Mouse (Mus musculus): ENCODE measurements around the gene Pgpep1. TPM values are rescaled to one million over a fixed set of nuclear protein-coding genes. Genes with fewer than 3 reads are reported as not detected.

Gene Pgpep1
- polyA plus RNA-seq, 1 experiment, result 129 TPM

DNA sequence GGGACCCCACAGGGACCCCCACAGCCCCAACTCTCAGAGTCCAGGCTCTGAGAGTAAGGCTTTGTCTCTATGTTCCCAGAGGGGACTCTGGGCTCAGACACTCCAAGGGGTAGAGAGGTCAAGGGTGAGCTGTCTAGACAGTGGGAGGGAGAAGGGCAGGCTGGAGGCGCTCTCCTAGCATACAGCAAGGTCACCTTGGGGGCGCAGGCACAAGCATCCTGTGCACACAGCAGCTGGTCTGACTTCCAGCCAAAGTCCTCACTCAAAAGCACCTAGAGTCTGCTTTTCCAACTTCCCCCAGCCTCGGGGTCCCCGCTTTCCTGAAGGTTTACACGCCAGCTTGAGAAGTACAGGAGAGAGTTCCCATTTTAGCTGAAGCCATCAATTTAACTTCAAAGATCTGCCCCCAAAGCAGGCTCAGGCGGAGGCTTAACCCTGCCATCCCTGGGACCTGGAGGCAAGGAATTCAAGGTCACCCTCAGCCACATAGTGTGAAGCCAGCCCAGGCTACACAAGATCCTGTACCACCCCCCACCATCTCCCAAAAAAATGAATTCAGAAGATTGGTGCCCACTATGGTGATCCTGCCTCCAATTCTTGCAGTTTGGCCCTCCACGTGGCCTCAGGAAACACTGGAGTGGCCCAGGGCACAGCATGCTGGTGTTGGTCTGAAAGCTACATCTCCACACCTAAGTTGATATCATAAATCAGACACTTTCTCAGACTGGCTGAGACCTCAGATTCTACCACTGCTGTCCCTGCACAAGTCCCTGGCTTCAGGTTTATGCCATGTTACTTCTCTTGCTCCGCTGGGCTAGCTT lies 12.6 kb downstream of the Pgpep1 start:
- Histone ChIP-seq H3K36me3 (ENCODE audit: control insufficient read depth, insufficient read depth, low read length) (peaks cover 29% of the 10 kb centered on the region), H3K27ac (ENCODE audit: insufficient read depth, low read depth, low read length) (no peak overlapping the region), H3K27me3 (ENCODE audit: control insufficient read depth, insufficient read depth, low read length) (no peaks in the 10 kb centered on the region), H3K4me1 (ENCODE audit: control insufficient read depth, insufficient read depth, insufficient read length, low read length) (peaks cover 36% of the 10 kb centered on the region), H3K4me3 (ENCODE audit: low read depth, low read length) (no peak overlapping the region)
- 62% methylated on average over 8 of the region's 8 CpGs for WGBS
- TF ChIP-seq POLR2A (IDR thresholded peaks at IDR 0.05; ENCODE audit: low read depth, low read length), result no peak

DNA sequence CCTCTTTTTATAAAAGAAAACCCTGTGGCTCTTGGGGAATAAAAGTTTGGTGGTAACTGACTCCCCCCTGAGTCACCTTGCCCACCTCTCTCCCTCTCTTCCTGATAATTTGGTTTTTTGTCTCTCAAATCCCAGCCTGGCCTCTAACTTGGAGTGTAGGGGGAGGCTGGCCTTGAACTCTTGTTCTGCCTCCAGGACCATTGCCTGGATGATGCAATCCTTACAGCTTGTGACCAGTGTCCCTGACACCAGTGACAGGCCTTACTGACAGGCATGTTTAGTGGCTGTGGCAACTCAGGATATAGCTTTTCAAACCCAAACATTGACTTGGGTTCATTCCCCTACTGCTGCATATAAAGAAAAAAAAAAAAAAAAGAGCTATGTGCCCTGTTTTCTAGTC lies 13.4 kb downstream of the Pgpep1 start:
- no peaks in the 10 kb centered on the region for H3K27me3 ChIP-seq (ENCODE audit: control insufficient read depth, insufficient read depth, low read length)
- H3K4me3 ChIP-seq (ENCODE audit: low read depth, low read length), result no peak overlapping the region
- peaks cover 22% of the 10 kb centered on the region for H3K36me3 ChIP-seq (ENCODE audit: control insufficient read depth, insufficient read depth, low read length)
- H3K4me1 ChIP-seq (ENCODE audit: control insufficient read depth, insufficient read depth, insufficient read length, low read length), result peaks cover 33% of the 10 kb centered on the region; the same call in 1 of the 2 replicates
- TF ChIP-seq CTCF (IDR thresholded peaks at IDR 0.05; ENCODE audit: extremely low read depth, insufficient read length, insufficient replicate concordance, low read depth, low read length), result no peak
- no peak overlapping the region for H3K27ac ChIP-seq (ENCODE audit: insufficient read depth, low read depth, low read length)

DNA sequence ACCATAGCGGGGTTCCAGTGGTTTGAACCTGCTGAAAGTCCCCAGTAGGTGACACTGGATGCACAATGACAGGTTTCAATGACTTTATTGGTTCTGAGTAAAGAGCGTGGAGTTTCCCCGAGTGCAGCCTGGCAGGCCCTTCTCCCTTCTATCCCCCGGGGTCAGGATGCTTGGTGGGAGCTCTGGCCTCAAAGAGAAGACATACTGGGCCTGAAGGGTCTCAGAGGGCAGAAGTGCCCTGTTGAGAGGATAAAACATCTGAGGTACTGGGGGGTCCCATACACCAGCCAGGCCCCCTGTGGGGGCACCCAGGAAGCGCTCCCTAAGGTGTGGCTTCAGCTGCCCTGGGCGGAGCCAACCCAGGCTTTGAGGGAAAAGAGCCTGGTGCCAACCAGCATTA lies 13.8 kb downstream of the Pgpep1 start:
- 52% methylated on average over 6 of the region's 6 CpGs for WGBS
- Histone ChIP-seq H3K4me3 (ENCODE audit: low read depth, low read length) (no peak overlapping the region), H3K27me3 (ENCODE audit: control insufficient read depth, insufficient read depth, low read length) (no peaks in the 10 kb centered on the region), H3K27ac (ENCODE audit: insufficient read depth, low read depth, low read length) (no peak overlapping the region), H3K36me3 (ENCODE audit: control insufficient read depth, insufficient read depth, low read length) (peaks cover 19% of the 10 kb centered on the region), H3K4me1 (ENCODE audit: control insufficient read depth, insufficient read depth, insufficient read length, low read length) (peaks cover 33% of the 10 kb centered on the region; the same call in 1 of the 2 replicates)
- TF ChIP-seq CTCF (IDR thresholded peaks at IDR 0.05; ENCODE audit: extremely low read depth, insufficient read length, insufficient replicate concordance, low read depth, low read length) (no peak), POLR2A (IDR thresholded peaks at IDR 0.05; ENCODE audit: low read depth, low read length) (no peak)

DNA sequence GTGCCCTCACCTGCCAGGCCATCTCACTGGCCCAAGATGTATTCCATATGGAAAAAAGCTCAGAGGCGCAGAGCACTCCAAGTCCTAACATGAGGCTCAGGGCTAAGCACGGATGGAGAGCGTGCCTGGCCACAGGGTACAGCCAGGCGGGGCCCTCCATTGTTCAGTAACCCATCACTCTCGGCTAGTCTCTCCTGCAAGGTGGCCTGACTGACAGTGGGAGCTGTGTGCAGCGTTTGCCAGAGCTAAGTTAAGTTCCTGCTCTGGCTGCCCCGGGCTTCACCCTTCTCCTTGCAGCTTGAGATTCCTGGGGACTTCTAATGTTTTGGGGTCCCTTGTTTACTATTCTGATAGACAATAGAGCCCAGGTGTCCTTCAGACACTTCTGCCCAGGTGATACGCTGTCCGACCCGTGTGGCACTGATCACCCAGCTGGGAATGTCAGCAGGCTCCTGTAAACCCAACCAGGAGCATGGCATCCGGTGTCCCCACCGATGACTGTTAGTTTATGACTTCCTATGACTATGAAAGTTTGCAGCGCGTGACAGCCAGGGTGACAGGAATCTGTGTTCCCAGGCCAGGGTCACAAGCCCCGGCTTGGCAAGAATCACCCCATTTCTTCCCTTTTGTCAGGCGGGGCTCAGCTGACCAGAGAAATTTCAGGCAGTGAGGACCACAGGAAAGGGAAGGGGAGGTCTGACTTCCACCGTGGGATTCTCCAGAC lies 14.5 kb downstream of the Pgpep1 start:
- WGBS, result 45% methylated on average over 17 of the region's 17 CpGs
- H3K4me1 ChIP-seq (ENCODE audit: control insufficient read depth, insufficient read depth, insufficient read length, low read length), result peaks cover 33% of the 10 kb centered on the region; the same call in 1 of the 2 replicates
- no peak overlapping the region for H3K27ac ChIP-seq (ENCODE audit: insufficient read depth, low read depth, low read length)
- peaks cover 12% of the 10 kb centered on the region for H3K36me3 ChIP-seq (ENCODE audit: control insufficient read depth, insufficient read depth, low read length)
- TF ChIP-seq CTCF (IDR thresholded peaks at IDR 0.05; ENCODE audit: extremely low read depth, insufficient read length, insufficient replicate concordance, low read depth, low read length) (no peak), POLR2A (IDR thresholded peaks at IDR 0.05; ENCODE audit: low read depth, low read length) (no peak)
- no peaks in the 10 kb centered on the region for H3K27me3 ChIP-seq (ENCODE audit: control insufficient read depth, insufficient read depth, low read length)
- H3K4me3 ChIP-seq (ENCODE audit: low read depth, low read length), result no peak overlapping the region

DNA sequence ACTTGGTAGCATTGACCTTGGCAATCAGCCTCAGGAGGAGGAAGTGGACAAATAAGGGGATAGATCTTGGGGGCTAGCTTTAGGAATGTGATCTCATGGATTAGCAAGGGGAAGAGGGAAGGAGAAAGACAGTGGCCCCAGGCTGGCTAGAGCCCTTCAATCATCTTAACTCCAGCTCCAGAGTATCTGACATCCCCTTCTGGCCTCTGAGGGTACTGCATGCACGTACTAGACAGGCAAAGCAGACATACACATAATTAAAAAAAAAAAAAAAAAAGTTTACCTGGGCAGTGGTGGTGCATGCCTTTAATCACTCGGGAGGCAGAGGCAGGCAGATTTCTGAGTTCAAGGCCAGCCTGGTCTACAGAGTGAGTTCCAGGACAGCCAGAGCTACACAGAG lies 16.1 kb downstream of the Pgpep1 start:
- WGBS, result 96% methylated on average over 2 of the region's 2 CpGs
- Histone ChIP-seq H3K4me1 (ENCODE audit: control insufficient read depth, insufficient read depth, insufficient read length, low read length) (peaks cover 21% of the 10 kb centered on the region; the same call in 1 of the 2 replicates), H3K36me3 (ENCODE audit: control insufficient read depth, insufficient read depth, low read length) (peaks cover 2% of the 10 kb centered on the region; the same call in 1 of the 2 replicates), H3K4me3 (ENCODE audit: low read depth, low read length) (no peak overlapping the region), H3K27ac (ENCODE audit: insufficient read depth, low read depth, low read length) (no peak overlapping the region), H3K27me3 (ENCODE audit: control insufficient read depth, insufficient read depth, low read length) (no peaks in the 10 kb centered on the region)
- TF ChIP-seq POLR2A (IDR thresholded peaks at IDR 0.05; ENCODE audit: low read depth, low read length), result no peak
- TF ChIP-seq CTCF (IDR thresholded peaks at IDR 0.05; ENCODE audit: extremely low read depth, insufficient read length, insufficient replicate concordance, low read depth, low read length), result peak; percentile 31; the same call in 1 of the 2 replicates

DNA sequence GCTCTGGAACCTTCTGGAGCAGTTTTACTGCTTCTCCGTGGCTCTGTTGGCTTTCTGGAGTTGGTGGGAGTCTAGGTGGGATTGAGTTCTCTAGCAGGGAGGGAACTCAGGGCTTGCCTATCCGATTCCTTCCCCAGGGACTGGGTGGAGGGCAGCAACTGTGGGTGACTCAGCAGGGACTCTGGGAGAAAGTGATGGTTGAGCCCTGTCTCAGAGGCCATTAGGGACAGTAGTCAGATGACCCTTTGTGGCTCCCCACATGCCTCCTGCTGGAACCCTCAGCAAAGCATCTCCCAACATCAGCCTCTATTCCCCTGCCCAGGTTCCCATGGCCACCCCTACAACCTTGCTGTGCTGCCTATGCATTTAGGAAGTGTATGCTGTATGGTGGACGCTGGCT lies 17.2 kb downstream of the Pgpep1 start:
- Histone ChIP-seq H3K4me3 (ENCODE audit: low read depth, low read length) (no peak overlapping the region), H3K27me3 (ENCODE audit: control insufficient read depth, insufficient read depth, low read length) (no peaks in the 10 kb centered on the region), H3K4me1 (ENCODE audit: control insufficient read depth, insufficient read depth, insufficient read length, low read length) (peaks cover 12% of the 10 kb centered on the region; the same call in 1 of the 2 replicates), H3K36me3 (ENCODE audit: control insufficient read depth, insufficient read depth, low read length) (no peaks in the 10 kb centered on the region), H3K27ac (ENCODE audit: insufficient read depth, low read depth, low read length) (no peak overlapping the region)
- WGBS, result 76% methylated on average over 3 of the region's 3 CpGs
- TF ChIP-seq POLR2A (IDR thresholded peaks at IDR 0.05; ENCODE audit: low read depth, low read length) (no peak), CTCF (IDR thresholded peaks at IDR 0.05; ENCODE audit: extremely low read depth, insufficient read length, insufficient replicate concordance, low read depth, low read length) (no peak)

DNA sequence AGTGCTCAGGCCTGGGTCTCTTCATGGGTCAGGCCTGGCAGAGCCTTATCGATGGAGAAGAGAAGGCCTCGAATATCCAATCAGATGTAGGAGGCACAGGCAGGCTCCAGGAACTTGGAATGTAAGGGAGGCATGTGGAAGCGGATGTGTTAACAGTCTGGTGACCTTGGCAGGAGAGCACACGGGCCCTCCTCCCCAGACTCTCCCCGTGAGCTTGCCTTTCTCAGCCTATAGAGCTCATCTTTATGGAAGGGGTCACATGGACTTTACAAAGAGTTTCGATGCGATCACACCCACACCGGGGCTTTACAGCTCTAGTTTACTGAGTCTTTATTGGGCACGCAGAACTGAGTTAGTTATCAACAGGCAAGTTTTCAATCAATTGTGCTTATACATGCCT lies 21.4 kb downstream of the Pgpep1 start:
- WGBS, result 70% methylated on average over 9 of the region's 9 CpGs
- TF ChIP-seq POLR2A (IDR thresholded peaks at IDR 0.05; ENCODE audit: low read depth, low read length), result no peak
- TF ChIP-seq CTCF (IDR thresholded peaks at IDR 0.05; ENCODE audit: extremely low read depth, insufficient read length, insufficient replicate concordance, low read depth, low read length), result no peak
- Histone ChIP-seq H3K4me1 (ENCODE audit: control insufficient read depth, insufficient read depth, insufficient read length, low read length) (peaks cover 23% of the 10 kb centered on the region), H3K4me3 (ENCODE audit: low read depth, low read length) (no peak overlapping the region), H3K27me3 (ENCODE audit: control insufficient read depth, insufficient read depth, low read length) (no peaks in the 10 kb centered on the region), H3K36me3 (ENCODE audit: control insufficient read depth, insufficient read depth, low read length) (no peaks in the 10 kb centered on the region), H3K27ac (ENCODE audit: insufficient read depth, low read depth, low read length) (no peak overlapping the region)
